Mouse (Mus musculus): Measurements from ENCODE around the gene Adsl.

Adsl gene

GRCm38 (mm10) chr15:80941468-80942040 lies 6.7 kb upstream of the Adsl start:
- no peak for DNase-seq (ENCODE audit: low spot score)

- DNase-seq (ENCODE audit: low spot score) = no peak
Measured at GRCm38 (mm10) chr15:80945851-80946250, 2.4 kb upstream of the Adsl start.

GRCm38 (mm10) chr15:80949431-80949830 lies 1.1 kb downstream of the Adsl start:
- no peak for DNase-seq (ENCODE audit: low spot score)

- no peak for DNase-seq (ENCODE audit: low spot score)
Measured at GRCm38 (mm10) chr15:80950055-80950454, 1.8 kb downstream of the Adsl start.

- no peak for DNase-seq (ENCODE audit: low spot score)
Measured at GRCm38 (mm10) chr15:80953971-80954370, 5.7 kb downstream of the Adsl start.

- DNase-seq (ENCODE audit: low spot score) = no peak
Measured at GRCm38 (mm10) chr15:80954861-80955260, 6.6 kb downstream of the Adsl start.

GRCm38 (mm10) chr15:80955836-80956438 lies 7.6 kb downstream of the Adsl start:
- DNase-seq (ENCODE audit: low spot score) = no peak

- DNase-seq (ENCODE audit: low spot score) = no peak
Measured at GRCm38 (mm10) chr15:80969371-80969770, 21.1 kb downstream of the Adsl start.

- DNase-seq (ENCODE audit: low spot score) = no peak
Measured at GRCm38 (mm10) chr15:80974311-80974710, 26.0 kb downstream of the Adsl start.

GRCm38 (mm10) chr15:80975666-80976065 lies 27.4 kb downstream of the Adsl start:
- DNase-seq (ENCODE audit: low spot score) = no peak

GRCm38 (mm10) chr15:80977620-80978334 lies 29.5 kb downstream of the Adsl start, which contains the start of gene Sgsm3:
Sgsm3 (plus strand) TSS chr15:80977765.
- DNase-seq (ENCODE audit: low spot score) = peak; percentile 55

- no peak for DNase-seq (ENCODE audit: low spot score)
Measured at GRCm38 (mm10) chr15:80979611-80980010, 31.3 kb downstream of the Adsl start.

GRCm38 (mm10) chr15:80981176-80981575 lies 32.9 kb downstream of the Adsl start:
- no peak for DNase-seq (ENCODE audit: low spot score)

GRCm38 (mm10) chr15:80983264-80983663 lies 35.0 kb downstream of the Adsl start:
- no peak for DNase-seq (ENCODE audit: low spot score)

GRCm38 (mm10) chr15:80988331-80988730 lies 40.0 kb downstream of the Adsl start:
- no peak for DNase-seq (ENCODE audit: low spot score)

GRCm38 (mm10) chr15:80989712-80990111 lies 41.4 kb downstream of the Adsl start:
- no peak for DNase-seq (ENCODE audit: low spot score)

- DNase-seq (ENCODE audit: low spot score) = no peak
Measured at GRCm38 (mm10) chr15:80994959-80995358, 46.7 kb downstream of the Adsl start.

GRCm38 (mm10) chr15:80996090-80996835 lies 48.0 kb downstream of the Adsl start:
- no peak for DNase-seq (ENCODE audit: low spot score)

- DNase-seq (ENCODE audit: low spot score) = no peak
Measured at GRCm38 (mm10) chr15:80997077-80997476, 48.8 kb downstream of the Adsl start.

- DNase-seq (ENCODE audit: low spot score) = no peak
Measured at GRCm38 (mm10) chr15:81000419-81001138, 52.3 kb downstream of the Adsl start.

- no peak for DNase-seq (ENCODE audit: low spot score)
Measured at GRCm38 (mm10) chr15:81006127-81006735, 57.9 kb downstream of the Adsl start.

- DNase-seq (ENCODE audit: low spot score) = no peak
Measured at GRCm38 (mm10) chr15:81007339-81007738, 59.0 kb downstream of the Adsl start.
